Mouse (Mus musculus) olfactory bulb, adult 2 months (tissue): ENCODE results near the gene Ogfod3. TPM values are rescaled to one million over a fixed set of nuclear protein-coding genes. Genes with fewer than 3 reads are reported as not detected.

Experiments used
- H3K27ac ChIP-seq: fragments of 200-500 bp; 2 replicates; pipeline ENCODE4 v1.5.1; 2012; ENCODE audit warnings: low read depth, low read length; ENCODE audit not compliant: insufficient read depth
- H3K4me1 ChIP-seq: fragments of 200-500 bp; 2 replicates; pipeline ENCODE4 v1.6.1; 2012; ENCODE audit warnings: low read length; ENCODE audit not compliant: control insufficient read depth, insufficient read depth
- H3K4me3 ChIP-seq: fragments of 200-500 bp; 2 replicates; pipeline ENCODE4 v1.5.1; 2012; ENCODE audit warnings: mild to moderate bottlenecking, low read depth, low read length, moderate library complexity; ENCODE audit not compliant: insufficient read depth
- CTCF ChIP-seq: fragments of 200-500 bp; IDR thresholded peaks from 2 replicates; pipeline ENCODE4 v1.5.1; 2012; ENCODE audit warnings: low read depth, mild to moderate bottlenecking, low read length, moderate library complexity; ENCODE audit not compliant: insufficient read depth
- POLR2A ChIP-seq: fragments of 200-500 bp; IDR thresholded peaks from 2 replicates; pipeline ENCODE4 v1.6.1; 2012; ENCODE audit warnings: mild to moderate bottlenecking, low read depth, low read length, moderate library complexity; ENCODE audit not compliant: insufficient read depth
- WGBS: fragments of 180-500 bp; shearing (Covaris S2); methylation state at CpG from one replicate; pipeline ENCODE4 v1.1.7; 2018; 5-methylcytosine and 5-hydroxymethylcytosine counted together
- polyA plus RNA-seq: library from polyadenylated mRNA; stranded (reverse); fragments of >200 nt; gene quantifications from 2 replicates; pipeline ENCODE4 v1.2.4, GENCODE M21; 2012; ENCODE audit warnings: low replicate concordance; ENCODE audit not compliant: missing spikeins, insufficient read depth, insufficient read length

Ogfod3 gene
- polyA plus RNA-seq, 1 experiment, result not detected

DNA sequence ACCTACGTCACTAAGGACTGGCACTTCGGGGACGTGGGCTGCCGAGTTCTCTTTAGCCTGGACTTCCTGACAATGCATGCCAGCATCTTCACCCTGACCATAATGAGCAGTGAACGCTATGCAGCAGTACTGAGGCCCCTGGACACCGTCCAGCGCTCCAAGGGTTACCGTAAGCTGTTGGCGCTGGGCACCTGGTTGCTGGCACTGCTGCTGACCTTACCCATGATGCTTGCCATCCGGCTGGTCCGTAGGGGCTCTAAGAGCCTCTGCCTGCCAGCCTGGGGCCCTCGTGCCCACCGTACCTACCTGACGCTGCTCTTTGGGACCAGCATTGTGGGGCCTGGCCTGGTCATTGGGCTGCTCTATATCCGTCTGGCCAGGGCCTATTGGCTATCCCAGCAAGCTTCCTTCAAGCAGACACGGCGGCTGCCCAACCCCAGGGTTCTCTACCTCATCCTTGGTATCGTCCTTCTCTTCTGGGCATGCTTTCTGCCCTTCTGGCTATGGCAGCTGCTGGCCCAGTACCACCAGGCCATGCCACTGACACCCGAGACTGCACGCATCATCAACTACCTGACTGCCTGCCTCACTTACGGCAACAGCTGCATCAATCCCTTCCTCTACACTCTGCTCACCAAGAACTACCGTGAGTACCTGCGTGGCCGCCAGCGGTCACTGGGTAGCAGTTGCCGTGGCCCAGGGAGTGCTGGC is 43.7 kb downstream of the Ogfod3 start:
- Histone ChIP-seq H3K4me1 (peaks cover 8% of the 10 kb centered on the region), H3K27ac (no peak overlapping the region), H3K4me3 (no peak overlapping the region)
- TF ChIP-seq POLR2A, result no peak
- TF ChIP-seq CTCF, result no peak
- 93% methylated on average over 26 of the region's 26 CpGs for WGBS

DNA sequence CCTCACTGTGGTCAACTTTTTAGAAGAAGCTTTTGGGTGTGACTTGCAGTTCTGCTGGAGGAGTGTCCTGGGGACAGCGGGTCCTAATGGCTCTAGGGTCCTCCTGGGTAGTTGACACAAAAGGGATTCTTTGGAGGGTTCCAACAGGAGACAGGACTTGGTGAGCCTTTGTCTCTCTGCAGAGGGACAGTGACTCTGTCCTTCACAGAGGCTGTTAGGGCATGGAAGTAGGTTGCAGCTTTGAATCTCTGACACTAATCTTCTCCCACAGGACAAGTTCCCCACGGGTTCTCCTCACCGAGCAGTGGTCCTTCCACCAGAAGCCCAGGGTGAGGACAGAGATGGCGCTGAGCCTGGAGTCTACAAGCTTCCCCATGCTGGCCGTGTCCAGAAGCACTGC is 44.5 kb downstream of the Ogfod3 start, which contains the start of gene Uts2r:
Gene Uts2r (plus strand): TSS at position 301 of the 400 bp plus-strand sequence.
- no peak within 1 kb of the TSS for H3K27ac ChIP-seq
- 91% methylated on average over 5 of the region's 5 CpGs for WGBS
- peaks cover 8% of the 10 kb centered on the region for H3K4me1 ChIP-seq
- no peak within 1 kb of the TSS for H3K4me3 ChIP-seq
- TF ChIP-seq POLR2A (no peak), CTCF (no peak)

DNA sequence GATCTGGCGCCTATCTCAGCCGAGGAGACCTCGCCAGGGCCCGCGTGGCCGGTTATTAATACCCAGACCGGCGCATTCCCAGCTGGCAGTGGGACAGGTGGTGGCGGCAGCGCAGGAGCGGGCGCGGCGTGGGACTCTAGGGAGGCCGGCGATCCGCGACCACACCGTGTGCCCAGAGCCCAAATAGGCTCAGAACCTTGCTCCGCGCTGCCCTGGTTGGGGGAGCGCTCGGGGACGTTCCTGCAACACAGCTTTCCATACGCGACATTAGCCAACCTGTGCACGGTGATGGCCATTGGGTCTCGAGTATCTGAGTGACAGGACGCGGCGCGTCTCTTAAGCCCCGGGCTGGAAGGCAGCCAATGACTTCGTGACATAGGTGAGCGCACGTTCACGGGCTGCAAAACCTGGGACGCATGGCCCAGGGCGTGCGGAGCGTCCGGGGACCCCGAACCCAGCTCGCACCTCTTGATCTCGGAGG is 48.1 kb downstream of the Ogfod3 start:
- no peak for TF ChIP-seq POLR2A
- TF ChIP-seq CTCF, result no peak
- H3K4me1 ChIP-seq, result peaks cover 8% of the 10 kb centered on the region
- H3K4me3 ChIP-seq, result peak overlapping the region; percentile 24
- H3K27ac ChIP-seq, result no peak overlapping the region
- 2% methylated on average over 45 of the region's 45 CpGs for WGBS

DNA sequence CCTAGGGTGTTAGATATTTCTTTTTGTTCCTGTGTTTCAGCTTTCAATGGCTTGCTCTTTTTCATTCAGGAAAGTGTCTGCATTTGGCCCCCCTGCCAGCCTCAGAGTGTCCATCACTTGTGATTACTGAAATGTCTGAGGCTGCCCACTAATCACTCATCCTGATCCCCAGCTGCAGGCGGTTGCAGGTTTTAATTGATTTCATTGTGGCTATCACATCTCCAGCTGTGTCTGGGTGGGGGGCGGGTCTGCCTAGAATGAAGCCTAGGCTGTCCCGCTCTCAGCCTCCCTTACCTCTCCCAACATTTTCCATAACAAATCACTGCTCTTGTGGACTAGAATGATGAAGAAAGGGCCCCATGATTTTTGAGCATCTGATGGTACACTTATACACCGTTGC is 50.3 kb downstream of the Ogfod3 start:
- H3K4me3 ChIP-seq, result no peak overlapping the region
- WGBS, result 44% methylated on average over 4 of the region's 4 CpGs
- peaks cover 8% of the 10 kb centered on the region for H3K4me1 ChIP-seq
- H3K27ac ChIP-seq, result no peak overlapping the region
- TF ChIP-seq POLR2A (no peak), CTCF (no peak)

DNA sequence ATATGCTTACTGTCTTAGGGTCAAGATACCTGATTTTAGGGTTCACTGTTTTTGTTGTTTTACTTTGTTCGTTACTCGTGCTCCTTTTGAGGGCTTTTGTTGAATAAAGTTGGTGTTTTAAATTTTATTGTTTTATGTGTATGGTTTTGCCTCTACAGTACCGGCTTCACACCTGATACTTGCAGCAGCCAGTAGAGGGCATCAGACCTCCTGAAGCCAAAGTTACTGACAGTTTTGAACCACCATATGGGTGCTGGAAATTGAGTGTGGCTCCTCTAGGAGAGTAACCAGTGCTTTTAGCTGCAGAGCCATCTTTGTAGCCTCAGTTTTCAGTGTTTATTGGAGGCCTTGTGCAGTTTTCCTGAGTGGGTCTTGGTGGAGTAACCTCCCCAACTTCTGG is 56.3 kb downstream of the Ogfod3 start:
- TF ChIP-seq POLR2A, result no peak
- no peak for TF ChIP-seq CTCF
- Histone ChIP-seq H3K27ac (no peak overlapping the region), H3K4me1 (no peaks in the 10 kb centered on the region), H3K4me3 (no peak overlapping the region)
- 89% methylated on average over 3 of the region's 3 CpGs for WGBS

DNA sequence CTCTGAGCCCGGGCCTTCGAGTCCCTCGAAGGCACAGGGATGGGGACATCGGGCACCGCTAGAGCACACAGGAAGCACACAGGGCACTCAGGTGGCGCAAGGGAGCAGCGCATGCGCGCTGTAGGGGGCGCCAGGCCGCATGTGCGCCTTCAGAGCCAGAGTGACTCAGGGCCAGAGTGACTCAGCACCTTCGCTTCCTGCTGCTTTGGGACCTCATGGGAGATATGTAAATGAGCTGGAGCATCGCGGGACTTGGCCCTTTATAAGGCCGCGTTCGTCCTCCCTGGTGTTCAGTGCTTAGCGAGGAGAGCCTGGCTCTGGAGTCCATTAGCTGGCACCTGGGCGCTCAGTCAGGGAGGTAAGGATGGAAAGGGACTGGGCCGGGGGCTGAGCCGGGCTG is 58.6 kb downstream of the Ogfod3 start, which contains the start of gene Tex19.1:
Gene Tex19.1 (plus strand): TSS at position 279 of the 400 bp plus-strand sequence.
- no peak within 1 kb of the TSS for H3K4me3 ChIP-seq
- WGBS, result 91% methylated on average over 22 of the region's 22 CpGs
- H3K4me1 ChIP-seq, result no peaks in the 10 kb centered on the region
- no peak for TF ChIP-seq POLR2A
- no peak for TF ChIP-seq CTCF
- no peak within 1 kb of the TSS for H3K27ac ChIP-seq

DNA sequence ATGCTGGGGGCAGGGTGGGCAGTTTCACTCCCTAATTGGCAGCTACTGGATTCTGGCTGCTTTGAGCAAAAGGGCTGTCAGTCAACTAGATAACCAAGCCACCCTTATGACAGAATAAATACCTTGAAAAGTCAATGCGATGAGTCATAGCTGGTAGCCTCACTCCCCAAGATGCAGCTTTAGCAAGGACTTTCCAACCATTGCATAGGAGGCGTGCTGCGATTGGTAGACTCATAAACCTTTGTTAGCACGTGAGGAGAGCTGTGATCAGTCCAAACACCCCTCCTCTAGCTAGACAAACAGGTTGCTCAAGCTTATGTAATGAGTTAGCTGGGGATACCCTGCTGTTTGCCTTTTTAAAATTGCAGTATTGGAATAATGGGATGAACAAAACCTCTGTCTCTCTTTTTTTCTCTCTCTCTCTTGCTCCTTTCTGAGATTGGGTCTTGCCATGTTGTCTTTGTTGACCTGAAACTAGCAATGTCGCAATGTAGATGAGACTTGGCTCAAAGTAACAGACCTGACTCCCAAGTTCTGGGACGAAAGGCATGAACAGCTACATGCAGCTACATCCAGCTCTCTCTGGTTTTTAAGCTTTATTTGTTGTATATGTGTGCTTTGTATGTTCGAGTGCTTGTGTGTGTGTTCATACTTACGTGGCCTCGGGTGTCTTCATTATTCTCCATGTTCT is 61.0 kb downstream of the Ogfod3 start:
- WGBS, result 74% methylated on average over 9 of the region's 9 CpGs
- TF ChIP-seq CTCF (no peak), POLR2A (no peak)
- no peak overlapping the region for H3K27ac ChIP-seq
- no peak overlapping the region for H3K4me3 ChIP-seq
- H3K4me1 ChIP-seq, result no peaks in the 10 kb centered on the region

DNA sequence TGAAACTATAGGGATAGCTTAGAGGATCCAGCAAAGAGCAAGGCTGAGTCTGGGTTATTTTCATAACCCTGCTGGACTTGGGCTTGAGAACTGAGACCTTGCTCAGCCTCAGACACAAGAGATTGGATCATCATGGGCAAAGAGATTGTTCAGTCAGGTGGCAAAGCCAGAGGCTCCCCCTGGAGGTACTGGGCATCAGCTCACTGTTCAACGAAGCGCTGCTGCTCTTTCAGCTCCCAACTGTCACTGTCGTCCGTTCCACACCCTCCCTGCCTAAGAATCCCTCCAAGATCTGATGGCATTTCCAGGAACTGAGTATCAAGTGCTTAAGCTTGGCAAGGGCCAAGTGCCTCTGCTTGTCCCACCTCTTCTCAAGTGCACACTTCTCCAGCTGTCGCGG is 65.8 kb downstream of the Ogfod3 start:
- H3K27ac ChIP-seq, result no peak overlapping the region
- H3K4me1 ChIP-seq, result no peaks in the 10 kb centered on the region
- 49% methylated on average over 6 of the region's 6 CpGs for WGBS
- TF ChIP-seq POLR2A (no peak), CTCF (no peak)
- no peak overlapping the region for H3K4me3 ChIP-seq

DNA sequence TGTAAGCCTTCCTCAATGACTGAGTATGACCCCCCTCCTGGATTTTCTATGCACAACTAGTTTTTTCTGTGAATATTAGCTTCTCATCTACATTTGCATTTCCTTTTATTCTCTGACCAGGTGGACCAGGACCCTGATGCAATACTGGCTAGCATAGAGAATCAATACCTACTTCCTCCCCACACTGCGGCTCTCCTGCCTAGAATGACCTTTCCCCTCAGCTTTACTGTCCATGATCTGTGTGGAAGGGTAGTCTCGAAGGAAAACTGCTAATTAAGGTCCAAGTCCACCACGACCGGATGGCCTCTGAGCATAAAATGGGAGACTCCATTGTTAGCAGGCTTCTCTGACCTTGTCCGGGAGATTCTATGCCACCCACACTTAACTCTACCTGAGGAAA is 66.8 kb downstream of the Ogfod3 start:
- Histone ChIP-seq H3K4me1 (no peaks in the 10 kb centered on the region), H3K4me3 (no peak overlapping the region), H3K27ac (no peak overlapping the region)
- WGBS, result 93% methylated on average over 5 of the region's 5 CpGs
- TF ChIP-seq POLR2A (no peak), CTCF (no peak)
